In the genomic region with DNA sequence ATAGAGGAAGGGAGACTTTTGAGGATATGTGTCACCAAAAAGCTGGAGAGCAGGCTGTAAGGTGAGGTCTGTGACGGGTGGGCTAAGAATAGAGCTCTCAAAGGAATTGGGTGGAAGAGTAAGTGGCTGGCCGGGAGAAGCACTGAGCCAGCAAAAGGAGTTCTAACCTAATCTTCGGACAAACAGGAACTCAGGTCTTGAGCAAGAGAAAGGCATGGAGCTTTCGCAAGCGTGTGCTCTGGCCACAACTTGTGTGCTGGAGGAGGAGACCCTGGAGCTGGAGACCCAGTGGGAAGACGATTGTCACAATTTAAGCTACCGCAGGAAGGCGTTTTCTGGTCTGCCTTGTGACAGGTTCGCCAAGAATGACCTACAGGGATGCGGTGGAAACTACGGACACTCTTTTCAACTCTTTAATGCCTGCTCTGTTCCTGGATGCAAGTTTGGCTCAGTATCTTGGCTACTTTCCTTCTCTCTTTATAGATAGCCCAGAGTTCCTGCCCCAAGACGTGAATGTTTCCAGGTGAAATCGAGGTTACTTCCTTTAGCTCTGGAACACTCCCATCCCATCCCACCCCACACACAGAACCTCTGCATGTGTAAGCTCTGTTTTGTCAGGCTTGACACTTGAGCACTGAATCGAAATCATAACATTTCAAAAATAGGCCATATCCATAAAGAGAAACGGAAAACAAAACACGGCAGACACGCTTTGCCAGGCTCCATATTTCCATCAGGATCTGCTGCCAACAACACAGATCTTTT, we compare ENCODE assay signal across 11 mouse cellular contexts.
DNase-seq lines count a peak whose midpoint lies in the region; ATAC-seq and TF ChIP-seq lines count a peak whose summit lies in the region.
"Had no signal": no experiment of that assay in that cellular context is flagged by ENCODE, and none has a peak within 500 bp of the region (broad histone marks: within the 10 kb centered on the region; RNA-seq: fewer than 3 reads in every experiment).

No protein-coding gene starts in this region.

- no peaks in the 10 kb centered on the region for H3K9me3 ChIP-seq in embryonic facial prominence, embryonic 12.5 days
- H3K9me3 ChIP-seq in embryonic facial prominence, embryonic 10.5 days: no peaks in the 10 kb centered on the region
- H3K9me3 ChIP-seq in liver, embryonic 11.5 days (ENCODE audit: control insufficient read depth, low read length): no peaks in the 10 kb centered on the region
- H3K9me3 ChIP-seq in lung, embryonic 16.5 days (ENCODE audit: control insufficient read depth, low read length): no peaks in the 10 kb centered on the region
- no peaks in the 10 kb centered on the region for H3K9me3 ChIP-seq in midbrain, embryonic 10.5 days (replicated peaks)
- H3K9me3 ChIP-seq: limb, embryonic 13.5 days had no signal

- peaks cover 9% of the 10 kb centered on the region; the same call in 1 of the 2 replicates for H3K4me1 ChIP-seq in embryonic facial prominence, embryonic 12.5 days
- peaks cover 6% of the 10 kb centered on the region for H3K4me1 ChIP-seq in embryonic facial prominence, embryonic 10.5 days
- peaks cover 9% of the 10 kb centered on the region; the same call in 1 of the 2 replicates for H3K4me1 ChIP-seq in liver, adult 2 months (ENCODE audit: control insufficient read depth, insufficient read depth, low read length)
- peaks cover 14% of the 10 kb centered on the region for H3K4me1 ChIP-seq in liver, embryonic 11.5 days (replicated peaks; ENCODE audit: control insufficient read depth, insufficient read depth, low read length)
- H3K4me1 ChIP-seq in lung, embryonic 16.5 days (replicated peaks; ENCODE audit: control insufficient read depth, insufficient read depth, low read length): peaks cover 13% of the 10 kb centered on the region
- H3K4me1 ChIP-seq in midbrain, embryonic 10.5 days: no peaks in the 10 kb centered on the region

- no peak overlapping the region for H3K4me3 ChIP-seq in embryonic facial prominence, embryonic 12.5 days
- no peak overlapping the region for H3K4me3 ChIP-seq in embryonic facial prominence, embryonic 10.5 days
- H3K4me3 ChIP-seq in liver, adult 2 months (ENCODE audit: insufficient read depth, low read depth, low read length): peak overlapping the region; percentile 6; the same call in 1 of the 2 replicates
- no peak overlapping the region for H3K4me3 ChIP-seq in liver, embryonic 11.5 days (ENCODE audit: low read depth, low read length)
- H3K4me3 ChIP-seq in lung, embryonic 16.5 days (ENCODE audit: low read length): no peak overlapping the region
- H3K4me3 ChIP-seq in midbrain, embryonic 10.5 days: no peak overlapping the region
- H3K4me3 ChIP-seq: limb, embryonic 13.5 days had no signal

- H3K4me2 ChIP-seq in embryonic facial prominence, embryonic 12.5 days (replicated peaks): no peak overlapping the region
- H3K4me2 ChIP-seq in liver, embryonic 11.5 days: no peak overlapping the region
- no peak overlapping the region for H3K4me2 ChIP-seq in lung, embryonic 16.5 days (ENCODE audit: low read depth, low read length)
- H3K4me2 ChIP-seq: limb, embryonic 13.5 days had no signal

- no peak overlapping the region for H3K9ac ChIP-seq in embryonic facial prominence, embryonic 12.5 days
- no peak overlapping the region for H3K9ac ChIP-seq in liver, adult 2 months (ENCODE audit: low read depth, low read length)
- H3K9ac ChIP-seq in liver, embryonic 11.5 days (ENCODE audit: low read depth, low read length): no peak overlapping the region
- H3K9ac ChIP-seq in lung, embryonic 16.5 days (ENCODE audit: low read length): no peak overlapping the region
- H3K9ac ChIP-seq: limb, embryonic 13.5 days had no signal

- peaks cover 2% of the 10 kb centered on the region; the same call in 1 of the 2 replicates for H3K79me2 ChIP-seq in liver, adult 2 months (ENCODE audit: control insufficient read depth, insufficient read depth, low read length)

- DNase-seq in embryonic facial prominence, embryonic 10.5 days (ENCODE audit: low spot score): no peak
- DNase-seq in liver, adult 2 months (ENCODE audit: extremely low read depth, low read depth, low spot score): peak; percentile 33
- DNase-seq in liver, embryonic 11.5 days (ENCODE audit: low spot score): no peak
- no peak for DNase-seq in Muller cell, postnatal 12 days (ENCODE audit: inconsistent ontology term)
- DNase-seq in midbrain, embryonic 10.5 days (ENCODE audit: low spot score): no peak
- DNase-seq in embryo, embryonic 10.5 days (ENCODE audit: low spot score): no peak
- DNase-seq: cerebellum, postnatal 25 days; kidney, adult 11 months had no signal

- TF ChIP-seq POLR2A in liver, adult 2 months (IDR thresholded peaks at IDR 0.05; ENCODE audit: extremely low read depth, insufficient read depth, low read length): no peak

- no peaks in the 10 kb centered on the region for H3K27me3 ChIP-seq in embryonic facial prominence, embryonic 12.5 days
- no peaks in the 10 kb centered on the region for H3K27me3 ChIP-seq in embryonic facial prominence, embryonic 10.5 days (replicated peaks; ENCODE audit: low read depth, poor library complexity, severe bottlenecking)
- no peaks in the 10 kb centered on the region for H3K27me3 ChIP-seq in liver, adult 2 months (ENCODE audit: control insufficient read depth, insufficient read depth, low read length)
- H3K27me3 ChIP-seq in liver, embryonic 11.5 days (replicated peaks; ENCODE audit: control insufficient read depth, insufficient read depth, low read length): no peaks in the 10 kb centered on the region
- H3K27me3 ChIP-seq in lung, embryonic 16.5 days (ENCODE audit: control insufficient read depth, insufficient read depth, low read depth, low read length): no peaks in the 10 kb centered on the region
- no peaks in the 10 kb centered on the region for H3K27me3 ChIP-seq in midbrain, embryonic 10.5 days (ENCODE audit: low read depth, poor library complexity, severe bottlenecking)
- H3K27me3 ChIP-seq: limb, embryonic 13.5 days had no signal

- TF ChIP-seq CTCF in liver, adult 2 months (IDR thresholded peaks at IDR 0.05; ENCODE audit: low read depth, low read length): no peak

- no peak for ATAC-seq in embryonic facial prominence, embryonic 12.5 days (ENCODE audit: insufficient number of reproducible peaks, insufficient read depth, low FRiP score, low TSS enrichment)
- no peak for ATAC-seq in liver, embryonic 11.5 days (replicated peaks; ENCODE audit: low FRiP score)
- ATAC-seq in lung, embryonic 16.5 days (ENCODE audit: low read depth): peak; percentile 63

- WGBS in embryonic facial prominence, embryonic 12.5 days: 79% methylated on average over 17 of the region's 17 CpGs
- WGBS in embryonic facial prominence, embryonic 10.5 days: 88% methylated on average over 17 of the region's 17 CpGs
- 71% methylated on average over 17 of the region's 17 CpGs for WGBS in liver, adult 2 months
- WGBS in liver, embryonic 11.5 days: 56% methylated on average over 17 of the region's 17 CpGs
- WGBS in lung, embryonic 16.5 days: 66% methylated on average over 17 of the region's 17 CpGs
- 88% methylated on average over 17 of the region's 17 CpGs for WGBS in midbrain, embryonic 10.5 days

- H3K27ac ChIP-seq in embryonic facial prominence, embryonic 12.5 days: peak overlapping the region; percentile 47; the same call in 1 of the 2 replicates
- H3K27ac ChIP-seq in embryonic facial prominence, embryonic 10.5 days (replicated peaks): no peak overlapping the region; the same call in 1 of the 2 replicates
- peak overlapping the region; percentile 41 for H3K27ac ChIP-seq in liver, adult 2 months (replicated peaks; ENCODE audit: insufficient read depth, low read depth, low read length)
- H3K27ac ChIP-seq in liver, embryonic 11.5 days (ENCODE audit: low read depth, low read length): no peak overlapping the region
- H3K27ac ChIP-seq in lung, embryonic 16.5 days (ENCODE audit: low read length): 0 out of 2 replicates have a peak overlapping the region, but pooled peaks have one; percentile 13
- H3K27ac ChIP-seq in midbrain, embryonic 10.5 days (replicated peaks): no peak overlapping the region
- H3K27ac ChIP-seq: limb, embryonic 13.5 days had no signal

- no peaks in the 10 kb centered on the region for H3K36me3 ChIP-seq in embryonic facial prominence, embryonic 12.5 days
- H3K36me3 ChIP-seq in embryonic facial prominence, embryonic 10.5 days (replicated peaks): no peaks in the 10 kb centered on the region
- H3K36me3 ChIP-seq in liver, adult 2 months (ENCODE audit: control insufficient read depth, insufficient read depth, low read length): no peaks in the 10 kb centered on the region
- no peaks in the 10 kb centered on the region for H3K36me3 ChIP-seq in liver, embryonic 11.5 days (ENCODE audit: control insufficient read depth, insufficient read depth, low read length)
- H3K36me3 ChIP-seq in lung, embryonic 16.5 days (ENCODE audit: control insufficient read depth, insufficient read depth, low read length): no peaks in the 10 kb centered on the region
- no peaks in the 10 kb centered on the region for H3K36me3 ChIP-seq in midbrain, embryonic 10.5 days
- H3K36me3 ChIP-seq: limb, embryonic 13.5 days had no signal

Comparison
In these comparisons a context has a peak if more than half of its experiments do, and no peak if none do; other contexts are left out.
1. H3K27ac ChIP-seq: peak in embryonic facial prominence, embryonic 12.5 days (single experiment), liver, adult 2 months (single experiment) and lung, embryonic 16.5 days (single experiment); none in embryonic facial prominence, embryonic 10.5 days (single experiment), liver, embryonic 11.5 days (single experiment) and midbrain, embryonic 10.5 days (single experiment).